Mouse (Mus musculus) embryonic facial prominence, embryonic 15.5 days (tissue): ENCODE measurements around the gene Tmem184a. TPM values are rescaled to one million over a fixed set of nuclear protein-coding genes. Genes with fewer than 3 reads are reported as not detected.

Experiments used
- microRNA-seq: library from miRNA; unstranded; fragments of <30 nt; microRNA quantifications from one replicate; pipeline ENCODE4, GENCODE M21; 2016; ENCODE audit warnings: borderline number of aligned reads
- polyA plus RNA-seq: library from polyadenylated mRNA; unstranded; fragments of >200 nt; fragmentation: Nextera tagmentation; extraction: Ambion mirVana; gene quantifications from 2 replicates; pipeline ENCODE4 v1.2.1, GENCODE M21; 2015

The Tmem184a gene
- polyA plus RNA-seq, 1 experiment from 2014 or later: 10.7 TPM

Small RNA genes lying within 50 kb of the gene (microRNA-seq; reads per million reads assigned to microRNA genes)
- not detected for gene Mir7037

Other genes starting within 250 kb of the Tmem184a start
- 5.7 and 7.7 TPM in 2 replicates for gene Micall2, start 83.6 kb downstream of the Tmem184a start, polyA plus RNA-seq
- 23.0 and 23.7 TPM in 2 replicates for gene Ints1, start 44.2 kb downstream of the Tmem184a start, polyA plus RNA-seq
- 11.6 and 11.7 TPM in 2 replicates for gene Mafk, start 28.4 kb downstream of the Tmem184a start, polyA plus RNA-seq
- gene Gm26938, start 6.5 kb upstream of the Tmem184a start, polyA plus RNA-seq: not detected in 2 replicates
- 61.0 and 63.2 TPM in 2 replicates for gene Psmg3, start 7.0 kb upstream of the Tmem184a start, polyA plus RNA-seq
- gene Elfn1, start 88.0 kb upstream of the Tmem184a start, polyA plus RNA-seq: 2.0 and 2.5 TPM in 2 replicates